Mouse (Mus musculus) CH12.LX (cell line): Measurements from ENCODE around the gene Fmnl1. TPM values are rescaled to one million over a fixed set of nuclear protein-coding genes. Genes with fewer than 3 reads are reported as not detected.

Source experiments
- DNase-seq: peaks from one replicate; pipeline ENCODE4 v3.0.0-alpha.2; 2013; ENCODE audit errors: extremely low read depth
- H3K27ac ChIP-seq: 2 replicates; pipeline ENCODE4 v1.5.1; 2012; ENCODE audit warnings: low read depth, mild to moderate bottlenecking, control low read depth, moderate library complexity; ENCODE audit not compliant: insufficient read depth
- H3K27me3 ChIP-seq: replicated peaks from 2 replicates; pipeline ENCODE3; 2012; ENCODE audit warnings: inconsistent platforms
- H3K36me3 ChIP-seq, 2 experiments: replicated peaks in 1 of 2; 2 replicates each; pipeline versions ENCODE3 to v1.6.1; 2012; ENCODE audit warnings: inconsistent platforms in 1 of 2, low read length in 1 of 2, mild to moderate bottlenecking in 1 of 2, mixed read lengths in 1 of 2, moderate library complexity in 1 of 2; ENCODE audit not compliant: control insufficient read depth in 1 of 2, insufficient read depth in 1 of 2
- H3K4me1 ChIP-seq, 2 experiments: 2 replicates each; pipeline ENCODE4 v1.6.1; 2012; ENCODE audit warnings: inconsistent platforms in 1 of 2, moderate library complexity in 1 of 2; ENCODE audit not compliant: insufficient read depth in 2 of 2, control insufficient read depth in 1 of 2
- H3K4me2 ChIP-seq: 2 replicates; pipeline ENCODE4 v1.6.1; 2012; ENCODE audit warnings: low read depth, mild to moderate bottlenecking, control low read depth; ENCODE audit not compliant: poor library complexity, insufficient read depth, severe bottlenecking
- H3K4me3 ChIP-seq, 3 experiments: fragments of 150-350 bp in 1 of 3; sonication (generic) in 1 of 3; replicated peaks in 1 of 3; 2 replicates each; pipeline versions ENCODE3 to v1.5.1; 2011 to 2012; ENCODE audit warnings: low read depth in 2 of 3, low read length in 2 of 3, mild to moderate bottlenecking in 2 of 3, moderate library complexity in 2 of 3, control low read depth in 1 of 3, improper control_type of control experiment in 1 of 3, inconsistent platforms in 1 of 3, mixed read lengths in 1 of 3; ENCODE audit not compliant: poor library complexity in 1 of 3
- H3K79me2 ChIP-seq: replicated peaks from 2 replicates; pipeline ENCODE4 v1.6.1; 2012; ENCODE audit warnings: mild to moderate bottlenecking, moderate library complexity; ENCODE audit not compliant: control insufficient read depth, poor library complexity, insufficient read depth, severe bottlenecking; ENCODE audit errors: extremely low read depth
- H3K9ac ChIP-seq: 2 replicates; pipeline ENCODE4 v1.6.1; 2012; ENCODE audit warnings: low read depth, mild to moderate bottlenecking, control low read depth, moderate library complexity; ENCODE audit not compliant: insufficient read depth
- H3K9me3 ChIP-seq: replicated peaks from 2 replicates; pipeline ENCODE3; 2012; ENCODE audit warnings: low read length, inconsistent platforms, mixed read lengths
- CHD1 ChIP-seq: IDR thresholded peaks from 2 replicates; pipeline ENCODE4 v1.6.1; 2012; ENCODE audit warnings: low read depth, low read length, improper control_type of control experiment, inconsistent platforms
- CHD2 ChIP-seq: IDR thresholded peaks from 2 replicates; pipeline ENCODE4 v1.6.1; 2011; ENCODE audit warnings: low read length, improper control_type of control experiment
- E2F4 ChIP-seq: IDR thresholded peaks from 2 replicates; pipeline ENCODE4 v1.6.1; 2011; ENCODE audit warnings: low read depth, low read length, improper control_type of control experiment; ENCODE audit not compliant: insufficient replicate concordance
- ELF1 ChIP-seq: IDR thresholded peaks from 2 replicates; pipeline ENCODE4 v1.6.1; 2014; ENCODE audit warnings: low read depth, mild to moderate bottlenecking, inconsistent platforms, low read length, improper control_type of control experiment
- EP300 ChIP-seq: IDR thresholded peaks from 2 replicates; pipeline ENCODE4 v1.6.1; 2011; ENCODE audit warnings: low read length, improper control_type of control experiment
- ETS1 ChIP-seq: conservative IDR thresholded peaks from 2 replicates; pipeline ENCODE4 v1.6.1; 2012; ENCODE audit warnings: low read depth, mild to moderate bottlenecking, inconsistent platforms, low read length, improper control_type of control experiment, moderate library complexity
- GABPA ChIP-seq: IDR thresholded peaks from 2 replicates; pipeline ENCODE4 v1.6.1; 2012; ENCODE audit warnings: low read depth, low read length, improper control_type of control experiment, inconsistent platforms; ENCODE audit not compliant: insufficient replicate concordance
- HCFC1 ChIP-seq: IDR thresholded peaks from 2 replicates; pipeline ENCODE4 v1.6.1; 2012; ENCODE audit warnings: low read depth, mild to moderate bottlenecking, inconsistent platforms, low read length, improper control_type of control experiment
- KAT2A ChIP-seq: IDR thresholded peaks from 2 replicates; pipeline ENCODE4 v1.6.1; 2012; ENCODE audit warnings: low read length, improper control_type of control experiment, inconsistent platforms; ENCODE audit not compliant: insufficient replicate concordance
- MAX ChIP-seq: IDR thresholded peaks from 2 replicates; pipeline ENCODE4 v1.6.1; 2011; ENCODE audit warnings: low read length, improper control_type of control experiment
- MAZ ChIP-seq: IDR thresholded peaks from 2 replicates; pipeline ENCODE4 v1.6.1; 2012; ENCODE audit warnings: low read depth, mild to moderate bottlenecking, inconsistent platforms, low read length, improper control_type of control experiment, moderate library complexity
- MYC ChIP-seq: IDR thresholded peaks from 2 replicates; pipeline ENCODE4 v1.6.1; 2011; ENCODE audit warnings: low read depth, mild to moderate bottlenecking, improper control_type of control experiment, low read length
- NRF1 ChIP-seq: IDR thresholded peaks from 2 replicates; pipeline ENCODE4 v1.6.1; 2014; ENCODE audit warnings: low read depth, mild to moderate bottlenecking, inconsistent platforms, low read length, improper control_type of control experiment, moderate library complexity
- PAX5 ChIP-seq: IDR thresholded peaks from 2 replicates; pipeline ENCODE4 v1.6.1; 2012; ENCODE audit warnings: low read length, inconsistent platforms, mixed read lengths
- POLR2A ChIP-seq: IDR thresholded peaks from 2 replicates; pipeline ENCODE4 v1.6.1; 2011; ENCODE audit warnings: low read depth, mild to moderate bottlenecking, improper control_type of control experiment, low read length
- POLR2AphosphoS2 ChIP-seq: IDR thresholded peaks from 2 replicates; pipeline ENCODE4 v1.6.1; 2011; ENCODE audit warnings: low read depth, low read length, improper control_type of control experiment
- RAD21 ChIP-seq: IDR thresholded peaks from 2 replicates; pipeline ENCODE4 v1.6.1; 2011; ENCODE audit warnings: low read depth, mild to moderate bottlenecking, low read length, improper control_type of control experiment, moderate library complexity
- RCOR1 ChIP-seq: conservative IDR thresholded peaks from 2 replicates; pipeline ENCODE4 v1.6.1; 2012; ENCODE audit warnings: low read depth, mild to moderate bottlenecking, inconsistent platforms, low read length, improper control_type of control experiment
- SIN3A ChIP-seq: IDR thresholded peaks from 2 replicates; pipeline ENCODE4 v1.6.1; 2012; ENCODE audit warnings: low read length, improper control_type of control experiment, inconsistent platforms
- SMC3 ChIP-seq: IDR thresholded peaks from 2 replicates; pipeline ENCODE4 v1.6.1; 2011; ENCODE audit warnings: low read depth, low read length, improper control_type of control experiment
- TCF12 ChIP-seq: IDR thresholded peaks from 2 replicates; pipeline ENCODE4 v1.6.1; 2014; ENCODE audit warnings: low read depth, mild to moderate bottlenecking, inconsistent platforms, low read length, improper control_type of control experiment
- UBTF ChIP-seq: IDR thresholded peaks from 2 replicates; pipeline ENCODE4 v1.6.1; 2012; ENCODE audit warnings: low read depth, mild to moderate bottlenecking, inconsistent platforms, low read length, improper control_type of control experiment, moderate library complexity
- USF2 ChIP-seq: conservative IDR thresholded peaks from 2 replicates; pipeline ENCODE4 v1.6.1; 2011; ENCODE audit warnings: low read depth, low read length, improper control_type of control experiment
- ZKSCAN1 ChIP-seq: IDR thresholded peaks from 2 replicates; pipeline ENCODE4 v1.6.1; 2012; ENCODE audit warnings: low read depth, inconsistent platforms, low read length, improper control_type of control experiment, borderline replicate concordance
- ZNF384 ChIP-seq: IDR thresholded peaks from 2 replicates; pipeline ENCODE4 v1.6.1; 2012; ENCODE audit warnings: low read depth, low read length, improper control_type of control experiment, inconsistent platforms
- dilution Hi-C: fragments of 300-500 bp; cut with MboI; formaldehyde crosslinking; loops from 2 replicates; pipeline ENCODE4 v1.14.3; 2020; ENCODE audit warnings: low sequenced_read_pairs; ENCODE audit not compliant: extremely low pct_unique_long_range_greater_than_20kb, extremely low pct_ligation_motif_present
- in situ Hi-C: fragments of 300-500 bp; cut with MboI; formaldehyde crosslinking; loops from 3 replicates; pipeline ENCODE4 v1.14.3; 2019; ENCODE audit warnings: low sequenced_read_pairs, low pct_ligation_motif_present, low pct_unique_long_range_greater_than_20kb, mixed read lengths
- polyA plus RNA-seq: library from polyadenylated mRNA; unstranded; fragments of >175 nt; gene quantifications from 2 replicates; pipeline ENCODE4 v1.2.1, GENCODE M21; 2012; ENCODE audit warnings: low read depth; ENCODE audit not compliant: insufficient read length
- total RNA-seq, 2 experiments: library from RNA; depleted of rRNA; stranded (reverse); fragments of 300-350 nt in 1 of 2; fragments of >200 nt in 1 of 2; gene quantifications; 2 replicates each; pipeline ENCODE4 v1.2.3; 2012 to 2014

The Fmnl1 gene
- total and polyA plus RNA-seq, 3 experiments, result 6.9 to 118 (median 35.0) TPM

GRCm38 (mm10) chr11:103202376-103202775, 31.5 kb downstream of the Fmnl1 start:
- Histone ChIP-seq H3K79me2 (no peaks in the 10 kb centered on the region), H3K9me3 (no peaks in the 10 kb centered on the region), H3K4me1 (no peaks in the 10 kb centered on the region), H3K4me3 (no peak overlapping the region), H3K36me3 (peaks cover 26 to 36% of the 10 kb centered on the region in 2 experiments), H3K4me2 (no peak overlapping the region), H3K9ac (no peak overlapping the region), H3K27me3 (no peaks in the 10 kb centered on the region), H3K27ac (no peak overlapping the region)
- TF ChIP-seq GABPA (no peak), POLR2A (no peak), ETS1 (no peak), SIN3A (no peak), CHD2 (no peak), TCF12 (no peak), SMC3 (no peak)
- in situ Hi-C loops, result no loop called here
- no peak for DNase-seq
- dilution Hi-C loops, result no loop called here

- Histone ChIP-seq H3K4me3 (no peak overlapping the region), H3K27ac (no peak overlapping the region), H3K79me2 (no peaks in the 10 kb centered on the region), H3K4me2 (no peak overlapping the region), H3K4me1 (0 out of 4 replicates have a peak, but pooled peaks cover 0 to 6% of the 10 kb centered on the region in 2 experiments), H3K27me3 (no peaks in the 10 kb centered on the region), H3K9ac (no peak overlapping the region), H3K36me3 (peaks cover 0 to 2% of the 10 kb centered on the region in 2 experiments), H3K9me3 (no peaks in the 10 kb centered on the region)
- dilution Hi-C loops, result no loop called here
- TF ChIP-seq POLR2AphosphoS2 (no peak), MAZ (no peak), HCFC1 (no peak), ZNF384 (no peak), EP300 (no peak), RCOR1 (no peak), E2F4 (no peak), KAT2A (no peak), ZKSCAN1 (no peak), PAX5 (no peak), UBTF (no peak), CHD1 (no peak), MAX (no peak), MYC (no peak), USF2 (no peak), GABPA (no peak), ELF1 (no peak), RAD21 (no peak), NRF1 (no peak), CHD2 (no peak)
- TF ChIP-seq, all 38 proteins: peak for 0
- in situ Hi-C loops, result no loop called here
- no peak for DNase-seq
These were observed 35.3 kb downstream of the Fmnl1 start for GRCm38 (mm10) chr11:103206203-103206602.
